Mouse (Mus musculus): Measurements from ENCODE around the gene Fdxr. TPM values are rescaled to one million over a fixed set of nuclear protein-coding genes. Genes with fewer than 3 reads are reported as not detected.

The Fdxr gene
- total and polyA plus RNA-seq, 2 experiments from 2014 or later, result 14.8 to 18.8 TPM

DNA sequence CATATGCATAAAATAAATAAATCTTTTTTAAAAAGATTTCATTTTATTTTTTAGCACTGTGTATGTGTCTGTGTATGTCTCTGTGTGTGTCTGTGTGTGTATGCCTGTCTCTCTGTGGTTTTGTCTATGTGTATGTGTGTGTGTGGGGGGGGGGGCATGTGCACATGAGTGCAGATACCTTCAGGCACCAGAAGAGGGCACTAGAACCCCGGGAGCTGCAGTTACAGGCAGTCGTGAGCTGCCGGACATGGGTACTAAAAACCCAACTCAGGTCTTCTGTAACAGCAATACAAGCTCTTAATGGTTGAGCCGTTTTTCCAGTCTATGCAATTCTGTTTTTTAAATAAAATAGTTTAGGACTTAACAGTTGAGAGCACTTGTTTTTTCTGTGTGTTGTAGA lies 23.9 kb upstream of the Fdxr start:
- H3K4me1 ChIP-seq (ENCODE audit: insufficient read depth, low read length), result no peaks in the 10 kb centered on the region
- no peak for ATAC-seq (ENCODE audit: low FRiP score)

DNA sequence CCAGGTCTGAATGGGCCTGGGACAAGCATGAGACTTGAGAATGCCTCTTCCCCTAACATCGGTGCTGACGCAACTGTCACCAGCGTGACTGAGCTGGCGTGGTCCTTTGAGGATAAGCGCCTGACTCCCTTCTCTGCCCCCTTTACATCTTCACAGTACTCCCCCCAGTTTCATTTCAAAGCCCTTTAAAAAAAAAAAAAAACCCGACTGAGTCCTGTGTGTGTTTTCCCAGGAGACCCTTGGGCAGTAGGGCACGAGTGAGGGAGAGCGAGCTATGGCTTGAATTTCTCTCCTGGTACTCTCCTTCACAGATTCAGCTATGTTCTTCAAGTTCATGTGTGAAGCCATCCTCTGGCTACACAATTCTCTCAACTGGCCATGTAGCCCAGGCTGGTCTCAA lies 21.3 kb upstream of the Fdxr start:
- DNase-seq (ENCODE audit: low spot score), result no peak
- Histone ChIP-seq H3K36me3 (ENCODE audit: insufficient read depth, low read length) (no peaks in the 10 kb centered on the region), H3K9me3 (ENCODE audit: low read length) (no peaks in the 10 kb centered on the region), H3K9ac (replicated peaks; ENCODE audit: low read length, poor library complexity, severe bottlenecking) (no peak overlapping the region), H3K4me3 (ENCODE audit: low read depth, low read length) (peak overlapping the region; percentile 54; the same call in 1 of the 2 replicates), H3K27me3 (ENCODE audit: insufficient read depth, low read length) (no peaks in the 10 kb centered on the region), H3K27ac (ENCODE audit: low read depth, low read length) (no peak overlapping the region), H3K4me1 (ENCODE audit: insufficient read depth, low read length) (no peaks in the 10 kb centered on the region), H3K4me2 (ENCODE audit: low read depth, low read length, poor library complexity, severe bottlenecking) (no peak overlapping the region)
- no peak for TF ChIP-seq CTCF (IDR thresholded peaks at IDR 0.05)
- WGBS, result 68% methylated on average over 8 of the region's 8 CpGs
- ATAC-seq (ENCODE audit: low FRiP score), result no peak

More for the DNA sequence above, 23.9 kb upstream of the Fdxr start:
- 85% methylated on average over 4 of the region's 4 CpGs for WGBS
- no peak for TF ChIP-seq CTCF (IDR thresholded peaks at IDR 0.05)
- no peak for DNase-seq (ENCODE audit: low spot score)
- H3K27ac ChIP-seq (ENCODE audit: low read depth, low read length), result no peak overlapping the region
- H3K27me3 ChIP-seq (ENCODE audit: insufficient read depth, low read length), result no peaks in the 10 kb centered on the region
- H3K9ac ChIP-seq (replicated peaks; ENCODE audit: low read length, poor library complexity, severe bottlenecking), result no peak overlapping the region
- no peaks in the 10 kb centered on the region for H3K36me3 ChIP-seq (ENCODE audit: insufficient read depth, low read length)
- no peaks in the 10 kb centered on the region for H3K9me3 ChIP-seq (ENCODE audit: low read length)
- H3K4me3 ChIP-seq (ENCODE audit: low read depth, low read length), result no peak overlapping the region
- H3K4me2 ChIP-seq (ENCODE audit: low read depth, low read length, poor library complexity, severe bottlenecking), result no peak overlapping the region

DNA sequence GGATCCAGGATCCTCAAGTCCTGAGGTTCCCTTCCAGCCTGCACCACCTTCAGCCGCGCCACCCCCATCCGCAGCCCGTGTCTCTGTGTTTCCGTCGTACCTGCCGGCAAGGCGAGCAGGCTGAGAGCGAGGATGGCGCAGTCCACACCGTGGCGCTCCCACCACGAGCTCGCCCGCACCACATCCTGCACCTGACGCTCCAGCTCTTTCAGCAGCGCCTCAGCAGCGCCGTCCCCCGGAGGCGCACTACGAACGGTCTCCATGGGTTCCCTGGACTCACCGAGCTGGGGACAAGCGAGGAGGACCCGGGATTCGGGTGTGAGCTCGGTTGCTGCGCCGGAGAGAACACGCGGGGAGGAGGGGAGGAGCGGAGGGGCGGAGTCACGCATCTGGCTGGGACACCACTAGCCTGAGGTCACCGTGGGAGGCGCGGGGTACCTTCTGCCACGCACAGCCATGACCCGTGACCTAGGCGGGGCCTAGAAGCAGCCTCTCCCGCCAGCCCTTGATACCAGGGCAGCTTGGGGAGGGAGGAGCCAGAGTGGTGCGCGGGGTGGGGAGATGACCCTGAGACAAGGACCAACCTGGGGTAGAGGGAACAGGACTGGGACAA lies 20.5 kb upstream of the Fdxr start, which contains the start of gene Fads6:
Fads6 (minus strand) TSS at position 450 of the 613 bp plus-strand sequence.
- Histone ChIP-seq H3K4me2 (ENCODE audit: low read depth, low read length, poor library complexity, severe bottlenecking) (peak within 1 kb of the TSS; percentile 87), H3K9me3 (ENCODE audit: low read length) (no peaks in the 10 kb centered on the region), H3K36me3 (ENCODE audit: insufficient read depth, low read length) (no peaks in the 10 kb centered on the region), H3K4me3 (ENCODE audit: low read depth, low read length) (peak within 1 kb of the TSS; percentile 54), H3K27me3 (ENCODE audit: insufficient read depth, low read length) (no peaks in the 10 kb centered on the region), H3K9ac (replicated peaks; ENCODE audit: low read length, poor library complexity, severe bottlenecking) (peak within 1 kb of the TSS; percentile 70), H3K27ac (ENCODE audit: low read depth, low read length) (peak within 1 kb of the TSS; percentile 57), H3K4me1 (ENCODE audit: insufficient read depth, low read length) (no peaks in the 10 kb centered on the region)
- ATAC-seq (ENCODE audit: low FRiP score), result peak; percentile 85
- under 1% methylated on average over 42 of the region's 44 CpGs for WGBS
- peak; percentile 74 for TF ChIP-seq CTCF (IDR thresholded peaks at IDR 0.05)
- peak; percentile 73 for DNase-seq (ENCODE audit: low spot score)

DNA sequence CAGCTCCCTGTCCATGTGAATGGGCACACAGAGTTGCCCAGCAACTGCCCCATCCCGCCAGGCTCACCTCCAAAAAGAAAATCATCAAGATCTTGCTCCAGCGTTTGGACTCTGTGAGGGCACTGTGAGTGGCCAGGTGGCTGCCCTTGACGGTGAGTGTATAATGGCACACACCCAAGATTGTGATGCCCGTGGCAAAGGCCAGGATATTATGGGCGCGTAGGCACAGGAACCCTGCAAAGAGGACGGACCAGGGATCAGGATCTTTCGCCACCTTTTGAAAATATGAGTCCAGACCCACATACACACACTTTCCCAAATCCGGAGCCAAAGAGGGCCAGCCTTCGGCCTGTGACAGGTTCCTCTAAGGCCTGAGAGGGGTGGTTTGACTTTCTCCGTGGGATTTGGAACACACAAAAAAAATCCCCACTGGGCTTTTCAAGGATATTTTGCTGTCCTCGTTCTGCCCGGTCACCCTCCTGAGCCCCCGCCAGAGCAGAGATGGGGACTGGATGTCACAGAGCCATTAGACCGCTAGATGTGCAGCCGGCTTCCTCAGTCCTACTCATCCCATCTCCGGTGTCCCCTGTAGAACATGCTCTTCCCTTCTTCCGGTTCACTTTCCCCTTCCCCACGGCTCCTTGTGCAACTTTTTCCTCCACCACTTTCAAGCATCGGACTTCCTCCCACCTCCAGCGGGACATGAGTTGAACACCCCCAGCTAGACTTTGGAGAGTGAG lies 19.8 kb upstream of the Fdxr start:
- Histone ChIP-seq H3K27ac (ENCODE audit: low read depth, low read length) (peak overlapping the region; percentile 57; the same call in 1 of the 2 replicates), H3K4me3 (ENCODE audit: low read depth, low read length) (peak overlapping the region; percentile 54), H3K9ac (replicated peaks; ENCODE audit: low read length, poor library complexity, severe bottlenecking) (peak overlapping the region; percentile 70), H3K9me3 (ENCODE audit: low read length) (no peaks in the 10 kb centered on the region), H3K27me3 (ENCODE audit: insufficient read depth, low read length) (no peaks in the 10 kb centered on the region), H3K4me2 (ENCODE audit: low read depth, low read length, poor library complexity, severe bottlenecking) (peak overlapping the region; percentile 87), H3K4me1 (ENCODE audit: insufficient read depth, low read length) (no peaks in the 10 kb centered on the region), H3K36me3 (ENCODE audit: insufficient read depth, low read length) (no peaks in the 10 kb centered on the region)
- WGBS, result 50% methylated on average over 21 of the region's 21 CpGs
- ATAC-seq (ENCODE audit: low FRiP score), result peak; percentile 24; the same call in 1 of the 2 replicates
- no peak for TF ChIP-seq CTCF (IDR thresholded peaks at IDR 0.05)
- no peak for DNase-seq (ENCODE audit: low spot score)

DNA sequence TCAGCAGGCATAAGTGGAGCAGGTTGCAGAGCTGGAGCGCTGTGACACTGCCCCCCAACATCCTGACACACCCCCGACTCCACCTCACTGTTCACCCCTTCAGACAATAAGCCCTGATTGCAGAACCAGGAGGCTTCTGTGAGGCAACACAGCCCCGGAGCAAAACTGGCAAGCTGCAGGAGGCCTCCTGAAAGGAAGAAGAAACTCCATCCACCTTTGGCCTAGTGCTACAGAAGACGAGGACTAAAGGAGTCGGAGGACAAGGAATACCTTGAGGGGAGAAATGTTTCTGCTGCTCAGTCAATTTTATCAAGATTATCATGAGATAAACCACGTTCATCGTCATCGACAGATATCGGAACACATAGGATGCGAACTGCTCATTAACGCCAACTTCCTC lies 19.1 kb upstream of the Fdxr start:
- Histone ChIP-seq H3K27ac (ENCODE audit: low read depth, low read length) (no peak overlapping the region), H3K4me2 (ENCODE audit: low read depth, low read length, poor library complexity, severe bottlenecking) (no peak overlapping the region), H3K36me3 (ENCODE audit: insufficient read depth, low read length) (no peaks in the 10 kb centered on the region), H3K4me1 (ENCODE audit: insufficient read depth, low read length) (no peaks in the 10 kb centered on the region), H3K27me3 (ENCODE audit: insufficient read depth, low read length) (no peaks in the 10 kb centered on the region), H3K4me3 (ENCODE audit: low read depth, low read length) (no peak overlapping the region), H3K9ac (replicated peaks; ENCODE audit: low read length, poor library complexity, severe bottlenecking) (no peak overlapping the region), H3K9me3 (ENCODE audit: low read length) (no peaks in the 10 kb centered on the region)
- DNase-seq (ENCODE audit: low spot score) (no peak), ATAC-seq (ENCODE audit: low FRiP score) (no peak)
- no peak for TF ChIP-seq CTCF (IDR thresholded peaks at IDR 0.05)
- 91% methylated on average over 11 of the region's 11 CpGs for WGBS

Data from midbrain, postnatal 0 days (tissue).